In the genomic region with DNA sequence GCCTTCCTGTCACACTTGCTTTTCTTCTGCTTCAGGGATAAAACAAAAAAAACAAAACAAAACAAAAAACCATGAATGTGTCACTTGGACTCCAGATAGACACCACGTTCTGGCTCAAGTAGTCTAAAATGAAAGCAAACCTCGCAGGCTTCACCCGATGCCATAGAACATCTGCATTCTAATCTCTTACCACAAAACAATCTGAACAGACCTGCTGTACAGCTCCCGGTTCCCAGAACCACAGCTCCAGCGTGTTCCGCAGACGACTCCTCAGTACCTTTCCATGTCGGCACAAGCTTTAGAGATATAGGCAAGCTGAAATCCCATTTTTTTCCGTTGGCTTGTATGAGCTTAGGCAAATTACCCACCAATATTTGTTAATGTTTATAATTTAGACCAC, we compare ENCODE assay signal across 13 mouse cellular contexts.
"Had no signal": no experiment of that assay in that cellular context is flagged by ENCODE, and none has a peak within 500 bp of the region (broad histone marks: within the 10 kb centered on the region; RNA-seq: fewer than 3 reads in every experiment).

No protein-coding gene starts in this region.

- H3K36me3 ChIP-seq: limb, embryonic 10.5 days; midbrain, embryonic 12.5 days had no signal

- DNase-seq: kidney, adult 8-10 months; kidney, postnatal 25 days; lung, adult 2 months; lung, postnatal 4 days; right cerebral cortex, postnatal 14 days had no signal

- H3K4me1 ChIP-seq: midbrain, embryonic 12.5 days had no signal

- H3K27me3 ChIP-seq: megakaryocyte, embryonic 14.5 days; midbrain, embryonic 12.5 days had no signal

- H3K9ac ChIP-seq: midbrain, embryonic 12.5 days had no signal

- ATAC-seq: inflammation-experienced regulatory T-cells, adult 6 months; intestine, postnatal 0 days; lung, postnatal 0 days; midbrain, embryonic 16.5 days had no signal

- H3K9me3 ChIP-seq: limb, embryonic 10.5 days; megakaryocyte, embryonic 14.5 days; midbrain, embryonic 12.5 days had no signal

- H3K4me2 ChIP-seq: midbrain, embryonic 12.5 days had no signal

- H3K4me3 ChIP-seq: left cerebral cortex, adult 2 months; limb, embryonic 10.5 days; megakaryocyte, embryonic 14.5 days; midbrain, embryonic 12.5 days had no signal

- H3K27ac ChIP-seq: left cerebral cortex, adult 2 months; limb, embryonic 10.5 days; midbrain, embryonic 12.5 days had no signal
